Mouse (Mus musculus): ENCODE results near the gene Gm19426. TPM values are rescaled to one million over a fixed set of nuclear protein-coding genes. Genes with fewer than 3 reads are reported as not detected.
"Not testable (repeated sequence)": the region's sequence is repeated elsewhere in the genome, so short reads cannot be mapped to it uniquely, and the experiment has no call there.

Gm19426 gene
- total and polyA plus RNA-seq, 3 experiments: not detected

GRCm38 (mm10) chr2:84733579-84734300 lies 9.7 kb downstream of the Gm19426 start, which contains the start of gene Ypel4:
Gene Ypel4, plus strand, starts transcription at chr2:84734058.
- no peaks in the 10 kb centered on the region for H3K9me3 ChIP-seq (replicated peaks; ENCODE audit: insufficient read depth, low read length)
- TF ChIP-seq CTCF (IDR thresholded peaks at IDR 0.05 in 2 of 3, conservative IDR thresholded peaks at IDR 0.05 in 1 of 3; ENCODE audit: control insufficient read depth in 1 of 3, insufficient read depth in 1 of 3, low read depth in 2 of 3, low read length in 3 of 3, poor library complexity in 1 of 3, severe bottlenecking in 1 of 3) (no peak), MXI1 (IDR thresholded peaks at IDR 0.05; ENCODE audit: low read depth, low read length) (no peak), ZNF384 (IDR thresholded peaks at IDR 0.05; ENCODE audit: low read depth, low read length) (no peak), USF1 (IDR thresholded peaks at IDR 0.05; ENCODE audit: low read depth, low read length) (no peak), ZC3H11A (IDR thresholded peaks at IDR 0.05; ENCODE audit: low read depth, low read length) (no peak), POLR2AphosphoS5 (IDR thresholded peaks at IDR 0.05; ENCODE audit: borderline replicate concordance, low read depth, low read length) (no peak), RAD21 (IDR thresholded peaks at IDR 0.05; ENCODE audit: low read depth, low read length) (no peak), TCF12 (IDR thresholded peaks at IDR 0.05; ENCODE audit: low read depth, low read length) (no peak), TAL1 (IDR thresholded peaks at IDR 0.05; ENCODE audit: low read length) (no peak), RCOR1 (IDR thresholded peaks at IDR 0.05; ENCODE audit: low read depth, low read length) (no peak)
- no peak within 1 kb of the TSS for H3K27ac ChIP-seq (ENCODE audit: control insufficient read depth, low read depth, low read length)
- H3K36me3 ChIP-seq (ENCODE audit: control insufficient read depth in 1 of 2, insufficient read depth in 2 of 2, low read length in 2 of 2): no peaks in the 10 kb centered on the region
- no peaks in the 10 kb centered on the region for H3K27me3 ChIP-seq (ENCODE audit: control insufficient read depth in 1 of 2, insufficient read depth in 2 of 2, low read length in 2 of 2)
- no peaks in the 10 kb centered on the region for H3K79me2 ChIP-seq (ENCODE audit: control insufficient read depth, insufficient read depth, low read length, poor library complexity)
- no peak for DNase-seq (ENCODE audit: low read depth, low spot score)
- H3K4me1 ChIP-seq (ENCODE audit: control insufficient read depth in 1 of 2, insufficient read depth in 2 of 2, low read length in 2 of 2): peaks cover 0 to 10% of the 10 kb centered on the region in 2 experiments; a peak in 1 of 4 replicates
- H3K9ac ChIP-seq (ENCODE audit: control insufficient read depth, low read depth, low read length, poor library complexity, severe bottlenecking): no peak within 1 kb of the TSS
- no peak within 1 kb of the TSS for H3K4me3 ChIP-seq (ENCODE audit: control insufficient read depth in 1 of 2, insufficient read depth in 1 of 2, low read depth in 2 of 2, low read length in 2 of 2)

- Histone ChIP-seq H3K4me3 (ENCODE audit: control insufficient read depth in 1 of 2, insufficient read depth in 1 of 2, low read depth in 2 of 2, low read length in 2 of 2) (no peak overlapping the region), H3K4me1 (ENCODE audit: control insufficient read depth in 1 of 2, insufficient read depth in 2 of 2, low read length in 2 of 2) (peaks cover 3 to 10% of the 10 kb centered on the region in 2 experiments; a peak in 2 of 4 replicates), H3K9ac (ENCODE audit: control insufficient read depth, low read depth, low read length, poor library complexity, severe bottlenecking) (no peak overlapping the region)
Measured at GRCm38 (mm10) chr2:84732394-84732793, 11.1 kb downstream of the Gm19426 start.

GRCm38 (mm10) chr2:84731206-84731605 lies 12.2 kb downstream of the Gm19426 start:
- peaks cover 3 to 11% of the 10 kb centered on the region in 2 experiments for H3K4me1 ChIP-seq (ENCODE audit: control insufficient read depth in 1 of 2, insufficient read depth in 2 of 2, low read length in 2 of 2)

More at GRCm38 (mm10) chr2:84732394-84732793, 11.1 kb downstream of the Gm19426 start:
- TF ChIP-seq TCF12 (IDR thresholded peaks at IDR 0.05; ENCODE audit: low read depth, low read length) (no peak), ZC3H11A (IDR thresholded peaks at IDR 0.05; ENCODE audit: low read depth, low read length) (no peak), RAD21 (IDR thresholded peaks at IDR 0.05; ENCODE audit: low read depth, low read length) (no peak)
- no peaks in the 10 kb centered on the region for H3K27me3 ChIP-seq (ENCODE audit: control insufficient read depth in 1 of 2, insufficient read depth in 2 of 2, low read length in 2 of 2)
- H3K36me3 ChIP-seq (ENCODE audit: control insufficient read depth in 1 of 2, insufficient read depth in 2 of 2, low read length in 2 of 2): no peaks in the 10 kb centered on the region
- DNase-seq (ENCODE audit: low read depth, low spot score): no peak
- H3K27ac ChIP-seq (ENCODE audit: control insufficient read depth, low read depth, low read length): no peak overlapping the region
- H3K9me3 ChIP-seq (replicated peaks; ENCODE audit: insufficient read depth, low read length): no peaks in the 10 kb centered on the region
- no peaks in the 10 kb centered on the region for H3K79me2 ChIP-seq (ENCODE audit: control insufficient read depth, insufficient read depth, low read length, poor library complexity)

GRCm38 (mm10) chr2:84728191-84728590 lies 15.3 kb downstream of the Gm19426 start:
- H3K9ac ChIP-seq (ENCODE audit: control insufficient read depth, low read depth, low read length, poor library complexity, severe bottlenecking); H3K9me3 ChIP-seq (replicated peaks; ENCODE audit: insufficient read depth, low read length); H3K27ac ChIP-seq (ENCODE audit: control insufficient read depth, low read depth, low read length); DNase-seq (ENCODE audit: low read depth, low spot score); H3K27me3 ChIP-seq (ENCODE audit: control insufficient read depth in 1 of 2, insufficient read depth in 2 of 2, low read length in 2 of 2): not testable (repeated sequence)
- Histone ChIP-seq H3K36me3 (ENCODE audit: control insufficient read depth in 1 of 2, insufficient read depth in 2 of 2, low read length in 2 of 2) (peaks cover 5 to 20% of the 10 kb centered on the region in 2 experiments; a peak in 3 of 4 replicates), H3K4me1 (ENCODE audit: control insufficient read depth in 1 of 2, insufficient read depth in 2 of 2, low read length in 2 of 2) (peaks cover 3 to 10% of the 10 kb centered on the region in 2 experiments), H3K4me3 (ENCODE audit: control insufficient read depth in 1 of 2, insufficient read depth in 1 of 2, low read depth in 2 of 2, low read length in 2 of 2) (peak overlapping the region in 1 of 2 experiments; percentile 52; a peak in 2 of 4 replicates), H3K79me2 (ENCODE audit: control insufficient read depth, insufficient read depth, low read length, poor library complexity) (peaks cover 27% of the 10 kb centered on the region)

More at GRCm38 (mm10) chr2:84731206-84731605, 12.2 kb downstream of the Gm19426 start:
- no peak overlapping the region for H3K9ac ChIP-seq (ENCODE audit: control insufficient read depth, low read depth, low read length, poor library complexity, severe bottlenecking)
- DNase-seq (ENCODE audit: low read depth, low spot score): no peak
- no peaks in the 10 kb centered on the region for H3K27me3 ChIP-seq (ENCODE audit: control insufficient read depth in 1 of 2, insufficient read depth in 2 of 2, low read length in 2 of 2)
- peaks cover 0 to under 1% of the 10 kb centered on the region in 2 experiments; a peak in 1 of 4 replicates for H3K36me3 ChIP-seq (ENCODE audit: control insufficient read depth in 1 of 2, insufficient read depth in 2 of 2, low read length in 2 of 2)
- H3K9me3 ChIP-seq (replicated peaks; ENCODE audit: insufficient read depth, low read length): no peaks in the 10 kb centered on the region
- no peak overlapping the region for H3K27ac ChIP-seq (ENCODE audit: control insufficient read depth, low read depth, low read length)
- H3K4me3 ChIP-seq (ENCODE audit: control insufficient read depth in 1 of 2, insufficient read depth in 1 of 2, low read depth in 2 of 2, low read length in 2 of 2): no peak overlapping the region
- TF ChIP-seq POLR2A (IDR thresholded peaks at IDR 0.05; ENCODE audit: control insufficient read depth in 1 of 2, insufficient read depth in 1 of 2, low read depth in 1 of 2, low read length in 2 of 2, poor library complexity in 1 of 2) (no peak), E2F4 (IDR thresholded peaks at IDR 0.05; ENCODE audit: borderline replicate concordance, low read depth, low read length) (no peak), ZKSCAN1 (IDR thresholded peaks at IDR 0.05; ENCODE audit: low read depth, low read length) (no peak), HCFC1 (IDR thresholded peaks at IDR 0.05; ENCODE audit: low read depth, low read length) (no peak), ETS1 (IDR thresholded peaks at IDR 0.05; ENCODE audit: low read depth, low read length) (no peak), SIN3A (IDR thresholded peaks at IDR 0.05; ENCODE audit: low read length) (no peak), ZNF384 (IDR thresholded peaks at IDR 0.05; ENCODE audit: low read depth, low read length) (no peak), ELF1 (IDR thresholded peaks at IDR 0.05; ENCODE audit: low read depth, low read length) (no peak)
- H3K79me2 ChIP-seq (ENCODE audit: control insufficient read depth, insufficient read depth, low read length, poor library complexity): peaks cover 8% of the 10 kb centered on the region
